Mouse (Mus musculus) cortical plate, adult 2 months (tissue): Measurements from ENCODE around the gene Foxn1. TPM values are rescaled to one million over a fixed set of nuclear protein-coding genes. Genes with fewer than 3 reads are reported as not detected.

ENCODE experiments used
- H3K27ac ChIP-seq: fragments of 200-500 bp; 2 replicates; pipeline ENCODE4 v1.5.1; 2012; ENCODE audit warnings: low read length, control low read depth, inconsistent platforms; ENCODE audit not compliant: insufficient read depth
- H3K4me1 ChIP-seq: fragments of 200-500 bp; 2 replicates; pipeline ENCODE4 v1.6.1; 2011; ENCODE audit warnings: low read length; ENCODE audit not compliant: control insufficient read depth, insufficient read depth
- H3K4me3 ChIP-seq: fragments of 200-500 bp; 2 replicates; pipeline ENCODE4 v1.5.1; 2011; ENCODE audit warnings: mild to moderate bottlenecking, low read length, control low read depth; ENCODE audit not compliant: insufficient read depth
- CTCF ChIP-seq: fragments of 200-500 bp; IDR thresholded peaks from 2 replicates; pipeline ENCODE4 v1.5.1; 2011; ENCODE audit warnings: mild to moderate bottlenecking, control low read depth, low read length; ENCODE audit not compliant: insufficient read depth; ENCODE audit errors: extremely low read depth
- POLR2A ChIP-seq: fragments of 200-500 bp; IDR thresholded peaks from 2 replicates; pipeline ENCODE4 v1.6.1; 2011; ENCODE audit warnings: mild to moderate bottlenecking, low read length, control low read depth; ENCODE audit not compliant: insufficient read depth; ENCODE audit errors: extremely low read depth
- polyA plus RNA-seq: library from polyadenylated mRNA; depleted of rRNA; stranded (reverse); fragments of >200 nt; gene quantifications from 2 replicates; pipeline ENCODE4 v1.2.3, GENCODE M21; 2012

Gene Foxn1
- polyA plus RNA-seq, 1 experiment: 0.02 TPM

GRCm38 (mm10) chr11:78382286-78382685 lies 4.1 kb downstream of the Foxn1 start:
- no peak for TF ChIP-seq CTCF
- TF ChIP-seq POLR2A: no peak
- no peaks in the 10 kb centered on the region for H3K4me1 ChIP-seq
- no peak overlapping the region for H3K27ac ChIP-seq
- no peak overlapping the region for H3K4me3 ChIP-seq

- Histone ChIP-seq H3K4me3 (no peak overlapping the region), H3K27ac (no peak overlapping the region), H3K4me1 (no peaks in the 10 kb centered on the region)
- TF ChIP-seq CTCF (no peak), POLR2A (no peak)
Measured at GRCm38 (mm10) chr11:78380996-78381395, 5.4 kb downstream of the Foxn1 start.

GRCm38 (mm10) chr11:78380351-78380750 lies 6.0 kb downstream of the Foxn1 start:
- Histone ChIP-seq H3K27ac (no peak overlapping the region), H3K4me3 (no peak overlapping the region)
- TF ChIP-seq CTCF (no peak), POLR2A (no peak)

GRCm38 (mm10) chr11:78377549-78378159 lies 8.7 kb downstream of the Foxn1 start:
- TF ChIP-seq POLR2A: no peak
- TF ChIP-seq CTCF: no peak
- Histone ChIP-seq H3K4me3 (no peak overlapping the region), H3K4me1 (no peaks in the 10 kb centered on the region), H3K27ac (no peak overlapping the region)

More at GRCm38 (mm10) chr11:78380351-78380750, 6.0 kb downstream of the Foxn1 start:
- no peaks in the 10 kb centered on the region for H3K4me1 ChIP-seq

GRCm38 (mm10) chr11:78374147-78374546 lies 12.2 kb downstream of the Foxn1 start:
- Histone ChIP-seq H3K4me3 (no peak overlapping the region), H3K27ac (no peak overlapping the region), H3K4me1 (no peaks in the 10 kb centered on the region)
- TF ChIP-seq POLR2A (no peak), CTCF (no peak)

- Histone ChIP-seq H3K4me1 (no peaks in the 10 kb centered on the region), H3K4me3 (no peak overlapping the region), H3K27ac (no peak overlapping the region)
- TF ChIP-seq POLR2A (no peak), CTCF (no peak)
Measured at GRCm38 (mm10) chr11:78372610-78373009, 13.7 kb downstream of the Foxn1 start.

GRCm38 (mm10) chr11:78372166-78372565 lies 14.2 kb downstream of the Foxn1 start:
- Histone ChIP-seq H3K27ac (no peak overlapping the region), H3K4me3 (no peak overlapping the region), H3K4me1 (no peaks in the 10 kb centered on the region)
- TF ChIP-seq CTCF (no peak), POLR2A (no peak)

GRCm38 (mm10) chr11:78371711-78372110 lies 14.6 kb downstream of the Foxn1 start:
- TF ChIP-seq POLR2A (no peak), CTCF (no peak)
- no peaks in the 10 kb centered on the region for H3K4me1 ChIP-seq

GRCm38 (mm10) chr11:78370389-78370788 lies 16.0 kb downstream of the Foxn1 start:
- H3K4me3 ChIP-seq: no peak overlapping the region
- TF ChIP-seq CTCF (no peak), POLR2A (no peak)
- no peak overlapping the region for H3K27ac ChIP-seq
- H3K4me1 ChIP-seq: no peaks in the 10 kb centered on the region

More at GRCm38 (mm10) chr11:78371711-78372110, 14.6 kb downstream of the Foxn1 start:
- Histone ChIP-seq H3K4me3 (no peak overlapping the region), H3K27ac (no peak overlapping the region)

- Histone ChIP-seq H3K4me3 (no peak overlapping the region), H3K4me1 (no peaks in the 10 kb centered on the region), H3K27ac (no peak overlapping the region)
- no peak for TF ChIP-seq CTCF
Measured at GRCm38 (mm10) chr11:78367456-78368225, 18.7 kb downstream of the Foxn1 start.
